Mouse (Mus musculus) forebrain, embryonic 12.5 days (tissue): ENCODE results near the gene Shkbp1. TPM values are rescaled to one million over a fixed set of nuclear protein-coding genes. Genes with fewer than 3 reads are reported as not detected.

ENCODE experiments used
- ATAC-seq: fragments of 200-750 bp; cut with Nextera tagmentation; 2 replicates; pipeline ENCODE4 v1.8.0; 2017; ENCODE audit warnings: moderate TSS enrichment; ENCODE audit not compliant: low FRiP score
- H3K27ac ChIP-seq: fragments of 300-500 bp; sonication (generic); 2 replicates; pipeline ENCODE4 v1.5.1; 2016; ENCODE audit warnings: mild to moderate bottlenecking
- H3K27me3 ChIP-seq: fragments of 300-500 bp; sonication (generic); 2 replicates; pipeline ENCODE4 v1.6.1; 2016; ENCODE audit warnings: mild to moderate bottlenecking
- H3K36me3 ChIP-seq: fragments of 300-500 bp; sonication (generic); replicated peaks from 2 replicates; pipeline ENCODE4 v1.6.1; 2016; ENCODE audit warnings: mild to moderate bottlenecking
- H3K4me1 ChIP-seq: fragments of 300-500 bp; sonication (generic); 2 replicates; pipeline ENCODE4 v1.6.1; 2016
- H3K4me2 ChIP-seq: fragments of 300-500 bp; sonication (generic); 2 replicates; pipeline ENCODE4 v1.6.1; 2016; ENCODE audit warnings: mild to moderate bottlenecking, moderate library complexity
- H3K4me3 ChIP-seq: fragments of 300-500 bp; sonication (generic); replicated peaks from 2 replicates; pipeline ENCODE4 v1.5.1; 2016; ENCODE audit warnings: mild to moderate bottlenecking
- H3K9ac ChIP-seq: fragments of 300-500 bp; sonication (generic); 2 replicates; pipeline ENCODE4 v1.6.1; 2016; ENCODE audit warnings: mild to moderate bottlenecking
- H3K9me3 ChIP-seq: fragments of 300-500 bp; sonication (generic); 2 replicates; pipeline ENCODE4 v1.6.1; 2016
- WGBS: fragments of 180-500 bp; shearing (Covaris S2); methylation state at CpG from one replicate; pipeline ENCODE4 v1.1.7; 2016; 5-methylcytosine and 5-hydroxymethylcytosine counted together
- polyA plus RNA-seq: library from polyadenylated mRNA; unstranded; fragments of >200 nt; fragmentation: Nextera tagmentation; extraction: Ambion mirVana; gene quantifications from 2 replicates; pipeline ENCODE4 v1.2.1, GENCODE M21; 2016

Shkbp1 gene
- polyA plus RNA-seq, 1 experiment from 2014 or later, result 77.1 TPM

- ATAC-seq, result no peak
Measured at GRCm38 (mm10) chr7:27360749-27361148, 4.9 kb upstream of the Shkbp1 start.

DNA sequence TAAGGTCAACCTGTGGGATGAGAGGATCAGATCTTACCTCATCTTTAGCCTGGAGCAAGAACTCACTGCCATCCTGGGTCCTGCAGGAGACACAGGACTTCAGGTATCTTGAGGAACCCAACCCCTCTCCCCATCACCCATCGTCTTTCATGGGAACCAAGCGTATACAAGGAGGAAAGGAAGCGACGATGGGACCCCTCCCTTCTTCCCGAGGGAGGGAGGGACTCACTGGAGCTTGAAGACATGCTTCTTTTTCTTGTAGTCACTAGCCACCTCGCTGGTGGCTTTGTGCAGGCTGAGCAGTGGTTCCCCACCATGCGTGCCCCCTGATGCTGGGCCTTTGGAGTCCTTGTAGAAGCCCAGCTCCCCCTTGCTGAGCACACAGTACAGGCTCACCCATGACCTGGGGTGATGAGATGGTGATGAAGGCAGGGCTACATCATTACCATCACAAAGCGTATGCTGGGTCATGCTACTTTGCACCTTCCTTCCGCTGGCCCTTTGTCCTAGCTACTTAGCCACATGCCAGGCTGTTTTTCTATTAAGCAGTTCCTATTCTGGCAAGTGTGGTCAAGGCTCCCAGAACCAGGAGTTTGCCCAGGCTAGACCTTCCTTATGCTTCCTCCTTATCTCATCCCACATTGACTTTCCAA is 4.0 kb upstream of the Shkbp1 start:
- H3K27me3 ChIP-seq, result peaks cover 67% of the 10 kb centered on the region

More at GRCm38 (mm10) chr7:27360749-27361148, 4.9 kb upstream of the Shkbp1 start:
- Histone ChIP-seq H3K9ac (no peak overlapping the region), H3K4me1 (peaks cover 26% of the 10 kb centered on the region), H3K4me2 (peak overlapping the region; percentile 68), H3K27ac (no peak overlapping the region), H3K27me3 (peaks cover 76% of the 10 kb centered on the region), H3K4me3 (peak overlapping the region; percentile 13; the same call in 1 of the 2 replicates), H3K9me3 (no peaks in the 10 kb centered on the region), H3K36me3 (no peaks in the 10 kb centered on the region)
- 61% methylated on average over 6 of the region's 6 CpGs for WGBS

DNA sequence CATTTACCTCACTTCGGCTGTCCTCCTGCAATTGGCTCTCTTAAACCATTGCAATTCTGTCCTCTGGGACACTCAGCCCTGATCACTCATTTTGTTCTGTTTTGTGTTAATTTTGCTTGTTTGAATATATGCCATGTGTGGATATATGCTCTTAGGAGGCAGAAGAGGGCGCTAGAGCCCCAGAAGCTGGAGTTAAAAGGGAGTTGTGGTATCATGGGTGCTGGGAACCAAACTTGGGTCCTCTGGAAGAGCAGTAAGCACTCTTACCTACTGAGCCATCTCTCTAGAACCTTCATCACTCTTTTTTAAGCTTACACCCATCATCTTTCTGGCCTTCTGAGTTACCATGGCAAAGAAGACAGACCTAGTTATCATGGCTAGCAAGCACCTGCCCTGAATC is 3.3 kb upstream of the Shkbp1 start:
- no peak overlapping the region for H3K4me2 ChIP-seq
- 72% methylated on average over 2 of the region's 2 CpGs for WGBS
- H3K9me3 ChIP-seq, result no peaks in the 10 kb centered on the region
- H3K27ac ChIP-seq, result no peak overlapping the region
- peaks cover 60% of the 10 kb centered on the region for H3K27me3 ChIP-seq
- H3K36me3 ChIP-seq, result no peaks in the 10 kb centered on the region
- H3K4me1 ChIP-seq, result peaks cover 35% of the 10 kb centered on the region
- H3K4me3 ChIP-seq, result no peak overlapping the region
- no peak for ATAC-seq
- H3K9ac ChIP-seq, result no peak overlapping the region

More for the DNA sequence above, 4.0 kb upstream of the Shkbp1 start:
- ATAC-seq, result no peak
- no peak overlapping the region for H3K27ac ChIP-seq
- no peaks in the 10 kb centered on the region for H3K9me3 ChIP-seq
- no peak overlapping the region for H3K4me2 ChIP-seq
- peaks cover 31% of the 10 kb centered on the region for H3K4me1 ChIP-seq
- no peak overlapping the region for H3K9ac ChIP-seq
- no peaks in the 10 kb centered on the region for H3K36me3 ChIP-seq
- 86% methylated on average over 9 of the region's 9 CpGs for WGBS
- H3K4me3 ChIP-seq, result no peak overlapping the region

DNA sequence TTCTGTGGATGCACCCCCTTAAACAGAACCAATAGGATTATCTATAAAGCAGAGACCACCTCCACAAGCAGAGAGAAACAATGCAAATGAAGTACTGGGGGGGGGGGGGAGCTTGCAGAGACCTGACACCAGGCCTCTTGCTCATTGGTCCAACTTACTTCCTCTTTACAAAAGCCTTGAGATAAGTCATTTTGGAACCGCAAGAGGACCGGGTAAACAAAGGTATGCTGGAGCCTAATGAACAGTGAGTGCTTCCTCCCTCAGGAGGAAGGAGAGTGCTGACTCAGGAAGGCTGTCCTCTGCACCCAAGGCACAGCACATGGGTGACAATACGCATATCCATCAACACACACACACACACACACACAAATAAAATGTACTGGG is 1.8 kb upstream of the Shkbp1 start:
- Histone ChIP-seq H3K9ac (no peak overlapping the region), H3K4me3 (no peak overlapping the region; the same call in 1 of the 2 replicates)
- WGBS, result 30% methylated on average over 3 of the region's 3 CpGs

GRCm38 (mm10) chr7:27356861-27357594 is 1.2 kb upstream of the Shkbp1 start, which contains the start of gene Gm20479:
Gene Gm20479 (minus strand): TSS chr7:27357419.
- no peak within 1 kb of the TSS for H3K27ac ChIP-seq
- peak within 1 kb of the TSS; percentile 65 for H3K4me2 ChIP-seq
- no peak within 1 kb of the TSS for H3K9ac ChIP-seq
- H3K27me3 ChIP-seq, result peaks cover 41% of the 10 kb centered on the region
- WGBS, result 7% methylated on average over 27 of the region's 27 CpGs
- H3K4me1 ChIP-seq, result peaks cover 33% of the 10 kb centered on the region
- H3K4me3 ChIP-seq, result peak within 1 kb of the TSS; percentile 67
- H3K9me3 ChIP-seq, result no peaks in the 10 kb centered on the region
- ATAC-seq, result no peak
- H3K36me3 ChIP-seq, result peaks cover 14% of the 10 kb centered on the region

More for the DNA sequence above, 1.8 kb upstream of the Shkbp1 start:
- H3K4me1 ChIP-seq, result peaks cover 33% of the 10 kb centered on the region
- H3K27me3 ChIP-seq, result peaks cover 46% of the 10 kb centered on the region
- H3K27ac ChIP-seq, result no peak overlapping the region
- H3K9me3 ChIP-seq, result no peaks in the 10 kb centered on the region
- peaks cover 10% of the 10 kb centered on the region for H3K36me3 ChIP-seq
- peak overlapping the region; percentile 65; the same call in 1 of the 2 replicates for H3K4me2 ChIP-seq
- no peak for ATAC-seq

- Histone ChIP-seq H3K4me2 (peak overlapping the region; percentile 65), H3K36me3 (peaks cover 22% of the 10 kb centered on the region), H3K4me3 (peak overlapping the region; percentile 67), H3K4me1 (peaks cover 33% of the 10 kb centered on the region), H3K27ac (no peak overlapping the region), H3K9ac (no peak overlapping the region), H3K9me3 (no peaks in the 10 kb centered on the region), H3K27me3 (peaks cover 39% of the 10 kb centered on the region)
- WGBS, result 2% methylated on average over 16 of the region's 16 CpGs
- peak; percentile 28; the same call in 1 of the 2 replicates for ATAC-seq
Measured at GRCm38 (mm10) chr7:27356248-27356647, 429 bp upstream of the Shkbp1 start.

- ATAC-seq, result peak; percentile 21; the same call in 1 of the 2 replicates
- Histone ChIP-seq H3K4me3 (peak overlapping the region; percentile 67), H3K4me2 (peak overlapping the region; percentile 65), H3K27me3 (peaks cover 39% of the 10 kb centered on the region), H3K36me3 (peaks cover 29% of the 10 kb centered on the region), H3K27ac (peak overlapping the region; percentile 47; the same call in 1 of the 2 replicates), H3K9ac (peak overlapping the region; percentile 69), H3K4me1 (peaks cover 28% of the 10 kb centered on the region), H3K9me3 (no peaks in the 10 kb centered on the region)
- WGBS, result 8% methylated on average over 14 of the region's 14 CpGs
Measured at GRCm38 (mm10) chr7:27355261-27355660, 558 bp downstream of the Shkbp1 start.

DNA sequence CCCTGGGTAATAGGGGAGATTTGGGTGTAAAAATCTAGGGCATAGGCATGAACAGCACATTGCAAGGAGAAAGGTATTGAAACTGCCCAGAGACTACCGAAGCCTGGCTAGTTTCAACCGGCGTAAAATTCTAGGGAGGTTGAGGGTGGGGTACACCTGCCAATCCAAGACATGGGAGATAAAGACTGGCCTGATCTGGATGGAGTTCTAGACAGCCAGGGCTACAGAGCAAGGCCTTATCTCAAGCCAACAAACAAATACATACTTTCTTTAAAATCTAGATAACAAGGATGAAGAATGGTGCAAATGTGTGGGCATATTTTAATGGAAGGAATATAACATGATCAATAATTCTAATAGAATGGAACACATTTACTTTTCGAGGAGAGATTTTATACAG is 1.0 kb downstream of the Shkbp1 start:
- Histone ChIP-seq H3K9ac (peak overlapping the region; percentile 69), H3K4me3 (peak overlapping the region; percentile 67), H3K4me2 (peak overlapping the region; percentile 65), H3K27ac (no peak overlapping the region), H3K4me1 (peaks cover 28% of the 10 kb centered on the region), H3K27me3 (peaks cover 37% of the 10 kb centered on the region), H3K9me3 (no peaks in the 10 kb centered on the region), H3K36me3 (peaks cover 31% of the 10 kb centered on the region)
- WGBS, result 54% methylated on average over 4 of the region's 4 CpGs
- no peak for ATAC-seq

- Histone ChIP-seq H3K4me1 (peaks cover 28% of the 10 kb centered on the region), H3K27me3 (peaks cover 30% of the 10 kb centered on the region), H3K4me2 (peak overlapping the region; percentile 65), H3K9ac (0 out of 2 replicates have a peak overlapping the region, but pooled peaks have one; percentile 69), H3K27ac (no peak overlapping the region), H3K4me3 (peak overlapping the region; percentile 67), H3K9me3 (no peaks in the 10 kb centered on the region), H3K36me3 (peaks cover 38% of the 10 kb centered on the region)
- ATAC-seq, result no peak
- WGBS, result 32% methylated on average over 6 of the region's 6 CpGs
Measured at GRCm38 (mm10) chr7:27354144-27354543, 1.7 kb downstream of the Shkbp1 start.

- Histone ChIP-seq H3K27ac (no peak overlapping the region), H3K36me3 (peaks cover 76% of the 10 kb centered on the region), H3K9me3 (no peaks in the 10 kb centered on the region), H3K4me1 (no peaks in the 10 kb centered on the region), H3K4me2 (no peak overlapping the region), H3K9ac (no peak overlapping the region), H3K27me3 (no peaks in the 10 kb centered on the region), H3K4me3 (no peak overlapping the region)
- 0 out of 2 replicates have a peak, but pooled peaks have one; percentile 28 for ATAC-seq
- WGBS, result 22% methylated on average over 6 of the region's 6 CpGs
Measured at GRCm38 (mm10) chr7:27345444-27345843, 10.4 kb downstream of the Shkbp1 start.

GRCm38 (mm10) chr7:27342595-27342994 is 13.2 kb downstream of the Shkbp1 start:
- H3K4me3 ChIP-seq, result no peak overlapping the region
- 29% methylated on average over 4 of the region's 4 CpGs for WGBS

GRCm38 (mm10) chr7:27339519-27339918 is 16.3 kb downstream of the Shkbp1 start:
- peaks cover 21% of the 10 kb centered on the region for H3K36me3 ChIP-seq
- H3K4me2 ChIP-seq, result peak overlapping the region; percentile 43
- H3K9me3 ChIP-seq, result no peaks in the 10 kb centered on the region
- H3K27ac ChIP-seq, result no peak overlapping the region
- peaks cover 36% of the 10 kb centered on the region for H3K27me3 ChIP-seq
- WGBS, result 29% methylated on average over 7 of the region's 7 CpGs
- peak overlapping the region; percentile 21 for H3K4me3 ChIP-seq
- ATAC-seq, result no peak
- H3K4me1 ChIP-seq, result peaks cover 28% of the 10 kb centered on the region
- H3K9ac ChIP-seq, result peak overlapping the region; percentile 12; the same call in 1 of the 2 replicates

More at GRCm38 (mm10) chr7:27342595-27342994, 13.2 kb downstream of the Shkbp1 start:
- Histone ChIP-seq H3K27ac (no peak overlapping the region), H3K9ac (no peak overlapping the region), H3K9me3 (no peaks in the 10 kb centered on the region), H3K4me2 (no peak overlapping the region), H3K36me3 (peaks cover 51% of the 10 kb centered on the region), H3K4me1 (peaks cover 10% of the 10 kb centered on the region), H3K27me3 (peaks cover 16% of the 10 kb centered on the region)
- ATAC-seq, result no peak
